Mouse (Mus musculus): ENCODE measurements around the gene Btbd9. TPM values are rescaled to one million over a fixed set of nuclear protein-coding genes. Genes with fewer than 3 reads are reported as not detected.

Btbd9 gene
- polyA plus RNA-seq, 1 experiment from 2014 or later: 56.0 TPM

DNA sequence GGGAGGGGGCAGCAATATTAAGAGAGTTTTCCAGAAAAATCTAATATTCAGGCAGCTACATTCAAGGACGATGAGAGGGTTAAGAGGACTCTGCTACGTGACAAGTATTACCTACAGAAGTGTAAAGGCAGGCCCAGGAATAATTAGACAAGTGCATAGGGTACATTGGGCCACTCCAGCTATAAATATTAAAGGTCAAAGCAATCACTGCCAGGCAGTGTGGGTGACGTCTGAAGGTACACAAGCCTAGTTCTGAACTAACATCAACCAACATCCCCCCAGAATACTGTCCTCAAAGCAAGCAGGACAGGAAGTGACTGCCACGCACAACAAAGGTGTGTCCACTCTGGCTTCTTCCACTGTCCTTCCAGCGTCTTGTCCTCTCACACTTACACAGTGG is 77.5 kb downstream of the Btbd9 start:
- WGBS: 62% methylated on average over 5 of the region's 5 CpGs
- H3K9ac ChIP-seq: no peak overlapping the region
- no peak overlapping the region for H3K27ac ChIP-seq
- 0 out of 2 replicates have a peak, but pooled peaks cover 3% of the 10 kb centered on the region for H3K4me1 ChIP-seq
- no peak overlapping the region for H3K4me2 ChIP-seq
- H3K27me3 ChIP-seq (replicated peaks): no peaks in the 10 kb centered on the region
- H3K36me3 ChIP-seq: no peaks in the 10 kb centered on the region
- no peaks in the 10 kb centered on the region for H3K9me3 ChIP-seq
- no peak for ATAC-seq (ENCODE audit: insufficient read depth, low FRiP score, low read depth)
- H3K4me3 ChIP-seq (replicated peaks): no peak overlapping the region

DNA sequence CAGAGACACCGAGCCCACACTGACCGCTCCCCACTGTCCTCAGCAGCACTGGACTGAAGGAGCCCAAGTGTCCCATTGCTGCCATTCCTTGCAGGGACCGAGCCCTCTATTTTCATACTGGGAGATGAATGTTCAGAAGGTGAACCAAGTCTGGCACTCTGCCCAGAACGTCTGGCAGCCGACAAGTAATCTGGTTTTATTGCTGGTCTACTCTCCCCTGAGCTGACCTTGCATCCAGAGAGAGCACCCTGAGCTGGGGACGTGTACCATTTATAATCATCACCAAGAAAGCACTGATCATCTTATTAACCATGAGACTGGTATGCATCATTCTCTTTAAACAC is 77.9 kb downstream of the Btbd9 start:
- Histone ChIP-seq H3K27ac (no peak overlapping the region), H3K4me2 (no peak overlapping the region), H3K27me3 (replicated peaks) (no peaks in the 10 kb centered on the region), H3K4me3 (replicated peaks) (no peak overlapping the region), H3K4me1 (0 out of 2 replicates have a peak, but pooled peaks cover 3% of the 10 kb centered on the region), H3K36me3 (no peaks in the 10 kb centered on the region), H3K9me3 (no peaks in the 10 kb centered on the region), H3K9ac (no peak overlapping the region)
- 46% methylated on average over 6 of the region's 6 CpGs for WGBS
- no peak for ATAC-seq (ENCODE audit: insufficient read depth, low FRiP score, low read depth)

DNA sequence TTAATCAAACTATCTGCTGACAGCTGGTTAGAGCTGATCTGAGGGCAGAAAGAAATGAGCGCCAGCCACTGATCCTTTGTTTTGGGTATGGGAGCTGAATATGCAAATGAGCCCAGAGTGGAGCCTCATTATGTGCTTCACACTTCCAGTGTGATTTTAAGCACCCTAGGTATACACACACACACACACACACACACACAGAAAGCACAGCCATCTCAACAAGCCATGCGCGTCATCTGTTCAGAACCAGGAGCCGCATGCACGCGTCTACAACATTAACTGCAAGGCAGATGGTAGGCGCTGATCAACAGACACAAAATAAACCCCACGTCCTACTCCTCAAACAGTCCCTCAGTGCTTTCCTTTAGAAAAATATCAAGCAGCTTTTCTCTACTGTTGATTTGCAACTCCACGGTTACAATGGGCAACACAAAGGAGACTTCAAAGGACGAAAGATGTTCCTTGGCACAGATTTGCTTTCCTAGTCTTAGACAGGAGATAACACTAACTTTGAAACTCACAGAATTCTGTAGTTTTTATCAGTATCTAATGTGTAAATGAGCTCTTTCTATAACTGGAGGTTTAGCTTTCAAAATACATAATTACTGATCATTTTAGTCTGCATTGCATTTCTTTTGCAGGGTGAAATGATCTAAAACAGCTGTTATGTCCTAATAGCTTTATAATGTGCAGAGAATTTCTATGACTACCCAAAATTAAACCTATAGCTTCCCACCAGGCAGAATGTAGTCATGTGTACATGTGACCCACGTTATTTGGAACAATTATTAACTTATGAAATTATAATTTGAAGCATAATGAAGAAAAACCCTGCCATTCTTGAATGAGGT is 78.5 kb downstream of the Btbd9 start:
- H3K4me1 ChIP-seq: 0 out of 2 replicates have a peak, but pooled peaks cover 3% of the 10 kb centered on the region
- WGBS: 68% methylated on average over 11 of the region's 11 CpGs
- no peak overlapping the region for H3K27ac ChIP-seq

DNA sequence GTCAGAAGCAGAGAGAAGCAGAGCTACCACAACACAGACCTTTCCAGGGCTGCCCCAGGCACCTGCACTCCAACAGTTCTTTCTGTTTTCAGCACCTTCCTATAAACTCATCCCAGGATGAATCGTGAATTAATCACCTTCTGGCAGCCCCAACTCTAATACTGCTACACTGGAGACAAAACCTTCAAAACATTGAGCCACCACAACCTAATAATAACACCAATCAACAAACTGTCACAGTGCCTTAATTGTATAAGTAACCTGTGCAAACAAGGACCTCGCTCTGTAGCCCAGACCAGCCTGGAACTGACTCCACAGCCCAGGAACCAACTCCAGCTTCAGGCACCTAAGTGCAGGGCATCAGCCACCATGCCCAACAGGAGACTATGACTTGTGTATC is 80.7 kb downstream of the Btbd9 start:
- no peak for ATAC-seq (ENCODE audit: insufficient read depth, low FRiP score, low read depth)
- 80% methylated on average over 2 of the region's 2 CpGs for WGBS
- 0 out of 2 replicates have a peak, but pooled peaks cover 3% of the 10 kb centered on the region for H3K4me1 ChIP-seq
- H3K4me2 ChIP-seq: no peak overlapping the region
- H3K27me3 ChIP-seq (replicated peaks): no peaks in the 10 kb centered on the region
- 0 out of 2 replicates have a peak, but pooled peaks cover 3% of the 10 kb centered on the region for H3K36me3 ChIP-seq
- H3K9ac ChIP-seq: no peak overlapping the region
- no peak overlapping the region for H3K4me3 ChIP-seq (replicated peaks)
- H3K9me3 ChIP-seq: no peaks in the 10 kb centered on the region
- H3K27ac ChIP-seq: no peak overlapping the region

More for the DNA sequence above, 78.5 kb downstream of the Btbd9 start:
- no peak overlapping the region for H3K9ac ChIP-seq
- no peaks in the 10 kb centered on the region for H3K36me3 ChIP-seq
- no peaks in the 10 kb centered on the region for H3K9me3 ChIP-seq
- no peak overlapping the region for H3K4me3 ChIP-seq (replicated peaks)
- no peaks in the 10 kb centered on the region for H3K27me3 ChIP-seq (replicated peaks)
- H3K4me2 ChIP-seq: no peak overlapping the region
- no peak for ATAC-seq (ENCODE audit: insufficient read depth, low FRiP score, low read depth)

DNA sequence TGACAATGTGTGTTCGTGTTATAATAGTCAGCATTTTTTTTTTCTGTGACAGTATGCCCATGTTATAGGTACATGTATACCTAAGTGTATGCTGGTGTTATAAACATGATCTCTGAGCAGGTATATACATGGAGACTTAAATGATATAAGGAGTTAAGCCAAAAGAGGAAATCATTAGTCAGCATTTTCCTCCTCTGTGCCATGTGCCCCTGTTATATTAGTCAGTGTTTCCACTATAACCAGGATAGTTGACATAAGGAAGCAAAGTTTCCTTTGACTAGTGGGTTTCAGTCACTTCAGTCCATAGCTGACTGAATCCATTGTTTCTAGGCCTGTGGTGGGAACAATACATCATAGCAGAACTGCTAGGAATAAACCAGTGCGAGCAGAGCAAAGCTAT is 81.1 kb downstream of the Btbd9 start:
- 70% methylated on average over 2 of the region's 2 CpGs for WGBS
- Histone ChIP-seq H3K9me3 (no peaks in the 10 kb centered on the region), H3K4me2 (no peak overlapping the region), H3K36me3 (0 out of 2 replicates have a peak, but pooled peaks cover 3% of the 10 kb centered on the region), H3K4me1 (0 out of 2 replicates have a peak, but pooled peaks cover 3% of the 10 kb centered on the region), H3K27me3 (replicated peaks) (no peaks in the 10 kb centered on the region), H3K27ac (no peak overlapping the region), H3K9ac (no peak overlapping the region), H3K4me3 (replicated peaks) (no peak overlapping the region)
- no peak for ATAC-seq (ENCODE audit: insufficient read depth, low FRiP score, low read depth)

DNA sequence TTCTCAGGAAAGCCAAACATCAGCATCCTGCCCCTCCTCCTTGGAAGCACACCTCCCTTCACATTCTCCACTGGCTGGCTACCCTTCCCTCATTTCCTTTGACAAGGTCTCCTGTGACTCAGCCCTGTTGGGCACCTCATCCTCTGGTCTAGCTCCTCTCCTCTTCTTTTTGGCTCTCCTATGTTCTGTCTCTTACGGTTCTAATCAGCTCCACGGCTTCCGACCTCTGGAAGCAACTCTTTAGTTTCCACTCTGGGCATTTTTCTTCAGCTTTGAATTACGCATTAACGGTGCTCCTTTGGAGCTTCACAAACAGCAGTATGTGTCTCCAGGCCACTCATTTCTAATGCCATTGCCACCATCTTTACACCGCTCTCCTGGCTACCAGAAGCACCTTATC is 82.8 kb downstream of the Btbd9 start:
- H3K9me3 ChIP-seq: no peaks in the 10 kb centered on the region
- no peak for ATAC-seq (ENCODE audit: insufficient read depth, low FRiP score, low read depth)
- 0 out of 2 replicates have a peak, but pooled peaks cover 3% of the 10 kb centered on the region for H3K4me1 ChIP-seq
- no peak overlapping the region for H3K27ac ChIP-seq
- no peak overlapping the region for H3K9ac ChIP-seq
- WGBS: 92% methylated on average over 6 of the region's 6 CpGs
- H3K36me3 ChIP-seq: 0 out of 2 replicates have a peak, but pooled peaks cover 3% of the 10 kb centered on the region
- H3K27me3 ChIP-seq (replicated peaks): no peaks in the 10 kb centered on the region
- H3K4me3 ChIP-seq (replicated peaks): no peak overlapping the region
- H3K4me2 ChIP-seq: no peak overlapping the region

DNA sequence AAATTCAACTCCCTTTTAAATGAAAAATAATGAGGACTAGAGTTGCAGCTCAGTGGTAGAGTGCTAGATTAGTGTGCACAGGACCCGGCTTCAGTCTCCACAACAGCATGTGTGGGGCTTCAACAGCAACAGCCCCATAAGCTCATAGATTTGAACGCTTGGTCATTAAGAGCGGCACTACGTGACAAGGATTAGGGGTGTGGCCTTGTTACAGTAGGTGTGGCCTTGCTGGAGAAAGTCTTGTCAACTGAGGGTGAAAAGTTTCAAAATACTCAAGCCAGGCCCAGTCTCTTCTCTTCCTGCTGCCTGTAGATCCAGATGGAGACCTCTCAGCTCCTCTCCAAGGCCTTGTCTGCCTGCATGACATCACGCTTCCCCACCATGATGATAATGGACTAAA is 84.1 kb downstream of the Btbd9 start:
- 96% methylated on average over 5 of the region's 5 CpGs for WGBS
- ATAC-seq (ENCODE audit: insufficient read depth, low FRiP score, low read depth): no peak
- Histone ChIP-seq H3K4me2 (no peak overlapping the region), H3K27ac (no peak overlapping the region), H3K9ac (no peak overlapping the region), H3K4me3 (replicated peaks) (no peak overlapping the region), H3K36me3 (0 out of 2 replicates have a peak, but pooled peaks cover 3% of the 10 kb centered on the region), H3K27me3 (replicated peaks) (no peaks in the 10 kb centered on the region), H3K9me3 (no peaks in the 10 kb centered on the region), H3K4me1 (no peaks in the 10 kb centered on the region)

DNA sequence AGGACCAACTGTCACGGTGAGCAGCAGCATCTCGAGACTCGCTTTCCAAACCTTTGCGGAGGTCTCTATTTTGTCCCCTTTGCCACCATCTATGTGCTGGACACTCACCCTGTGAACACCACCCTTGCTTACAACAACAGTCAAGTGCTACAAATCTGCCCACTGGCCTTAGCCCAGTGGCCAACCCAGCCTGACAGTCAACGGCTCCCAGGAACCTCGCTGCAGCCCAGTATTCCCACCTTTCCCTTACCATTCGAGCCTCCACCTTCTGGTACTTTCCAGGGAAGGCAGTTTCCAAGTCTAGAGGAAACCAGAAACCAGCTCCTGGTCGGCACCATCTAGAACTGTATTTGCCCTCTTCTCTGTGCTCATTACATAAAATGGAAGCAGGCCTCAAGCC is 84.7 kb downstream of the Btbd9 start:
- H3K4me2 ChIP-seq: no peak overlapping the region
- no peaks in the 10 kb centered on the region for H3K27me3 ChIP-seq (replicated peaks)
- H3K9ac ChIP-seq: no peak overlapping the region
- H3K27ac ChIP-seq: no peak overlapping the region
- 0 out of 2 replicates have a peak, but pooled peaks cover 3% of the 10 kb centered on the region for H3K36me3 ChIP-seq
- ATAC-seq (ENCODE audit: insufficient read depth, low FRiP score, low read depth): no peak
- H3K4me1 ChIP-seq: no peaks in the 10 kb centered on the region
- H3K9me3 ChIP-seq: no peaks in the 10 kb centered on the region
- no peak overlapping the region for H3K4me3 ChIP-seq (replicated peaks)
- WGBS: 93% methylated on average over 8 of the region's 8 CpGs

DNA sequence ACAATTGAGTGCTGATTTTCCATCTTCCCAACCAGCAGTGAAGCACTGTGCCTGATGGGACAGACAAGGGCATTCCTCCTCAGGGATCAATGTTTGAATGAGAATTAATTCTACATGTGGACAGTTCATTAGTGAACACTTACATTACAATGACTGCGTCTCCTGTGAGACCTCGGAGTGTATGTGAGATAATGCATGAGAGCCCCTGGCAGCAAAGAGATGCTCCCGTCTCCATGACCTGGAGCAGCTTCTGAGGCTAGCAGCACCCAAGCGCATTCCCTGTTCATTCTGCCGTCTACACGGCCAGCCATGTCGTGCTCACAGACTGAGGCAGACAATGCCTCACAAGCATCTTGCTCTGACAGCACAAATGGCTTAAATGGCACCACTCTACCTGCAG is 85.7 kb downstream of the Btbd9 start:
- H3K27me3 ChIP-seq (replicated peaks): no peaks in the 10 kb centered on the region
- H3K36me3 ChIP-seq: 0 out of 2 replicates have a peak, but pooled peaks cover 3% of the 10 kb centered on the region
- no peak overlapping the region for H3K4me3 ChIP-seq (replicated peaks)
- H3K27ac ChIP-seq: no peak overlapping the region
- H3K9me3 ChIP-seq: no peaks in the 10 kb centered on the region
- no peak overlapping the region for H3K9ac ChIP-seq
- no peaks in the 10 kb centered on the region for H3K4me1 ChIP-seq
- WGBS: 93% methylated on average over 7 of the region's 7 CpGs
- H3K4me2 ChIP-seq: no peak overlapping the region
- ATAC-seq (ENCODE audit: insufficient read depth, low FRiP score, low read depth): no peak

DNA sequence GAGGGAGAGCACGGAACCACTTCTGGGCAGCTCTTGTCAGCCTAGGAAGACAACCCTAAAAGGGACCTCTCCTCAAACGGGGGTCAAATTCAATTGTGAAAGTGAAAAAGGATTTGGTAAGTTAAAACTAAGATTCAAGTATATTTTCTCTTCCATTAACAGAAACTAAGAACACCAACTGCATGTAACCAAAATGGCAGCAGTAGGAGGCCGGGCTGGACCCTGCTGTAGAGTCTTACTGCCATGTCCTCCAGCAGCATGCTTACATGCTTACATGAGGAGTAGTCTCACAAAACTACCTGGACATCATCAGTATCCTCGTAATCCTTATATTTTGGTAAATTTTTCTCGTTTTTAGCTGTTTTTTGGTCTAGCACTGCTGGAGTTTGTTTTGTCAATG is 86.2 kb downstream of the Btbd9 start:
- Histone ChIP-seq H3K9me3 (no peaks in the 10 kb centered on the region), H3K4me2 (no peak overlapping the region), H3K9ac (no peak overlapping the region), H3K27ac (no peak overlapping the region), H3K36me3 (0 out of 2 replicates have a peak, but pooled peaks cover 3% of the 10 kb centered on the region), H3K27me3 (replicated peaks) (no peaks in the 10 kb centered on the region), H3K4me3 (replicated peaks) (no peak overlapping the region), H3K4me1 (no peaks in the 10 kb centered on the region)
- ATAC-seq (ENCODE audit: insufficient read depth, low FRiP score, low read depth): no peak
- WGBS: 90% methylated on average over 5 of the region's 5 CpGs

DNA sequence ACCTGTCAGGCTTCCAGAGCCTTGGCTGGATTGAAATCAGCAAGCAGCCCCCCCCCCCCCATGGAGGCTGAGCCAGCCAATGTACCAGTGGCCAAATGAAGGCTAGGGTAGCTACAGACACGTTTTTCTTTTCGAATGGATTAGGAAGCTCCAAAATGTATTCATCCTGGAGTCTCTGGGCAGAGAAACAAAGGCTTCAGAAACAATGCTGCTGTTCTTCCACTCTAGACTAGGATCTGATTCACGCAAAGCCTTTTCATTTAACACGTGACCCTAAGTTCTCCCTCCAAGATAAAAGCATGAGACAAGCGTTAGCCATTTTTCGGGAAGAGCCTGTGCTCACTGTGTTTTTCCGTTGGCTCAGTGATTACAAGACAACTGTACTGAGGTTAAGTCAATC is 86.7 kb downstream of the Btbd9 start:
- Histone ChIP-seq H3K9me3 (no peaks in the 10 kb centered on the region), H3K36me3 (0 out of 2 replicates have a peak, but pooled peaks cover 3% of the 10 kb centered on the region), H3K27me3 (replicated peaks) (no peaks in the 10 kb centered on the region), H3K27ac (no peak overlapping the region), H3K4me3 (replicated peaks) (no peak overlapping the region), H3K4me2 (no peak overlapping the region), H3K9ac (no peak overlapping the region), H3K4me1 (no peaks in the 10 kb centered on the region)
- 81% methylated on average over 7 of the region's 7 CpGs for WGBS
- ATAC-seq (ENCODE audit: insufficient read depth, low FRiP score, low read depth): no peak

DNA sequence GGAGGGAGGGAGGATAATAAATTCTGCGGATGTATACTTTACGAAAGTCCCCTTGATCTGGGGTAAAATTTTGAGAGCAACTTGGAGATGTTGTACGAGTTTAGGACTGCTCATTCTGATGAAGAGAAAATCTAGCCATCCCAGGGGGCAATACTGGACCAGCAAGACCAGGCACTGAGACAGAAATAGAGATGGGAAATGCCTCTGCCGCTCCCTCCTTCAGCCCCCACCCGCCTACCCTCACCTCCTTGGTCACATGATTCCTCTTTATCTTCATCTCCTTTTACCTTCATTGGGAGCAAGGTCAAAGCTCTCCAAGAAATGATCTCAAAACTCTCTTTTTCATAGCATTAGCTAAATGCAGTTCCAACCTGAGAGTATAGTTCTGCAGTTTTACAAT is 88.6 kb downstream of the Btbd9 start:
- H3K4me1 ChIP-seq: no peaks in the 10 kb centered on the region
- WGBS: 77% methylated on average over 5 of the region's 5 CpGs
- no peak overlapping the region for H3K9ac ChIP-seq
- no peaks in the 10 kb centered on the region for H3K9me3 ChIP-seq
- H3K4me2 ChIP-seq: no peak overlapping the region
- H3K27ac ChIP-seq: no peak overlapping the region
- no peaks in the 10 kb centered on the region for H3K27me3 ChIP-seq (replicated peaks)
- H3K4me3 ChIP-seq (replicated peaks): no peak overlapping the region
- 0 out of 2 replicates have a peak, but pooled peaks cover 3% of the 10 kb centered on the region for H3K36me3 ChIP-seq
- no peak for ATAC-seq (ENCODE audit: insufficient read depth, low FRiP score, low read depth)
